Mouse (Mus musculus) lung, postnatal 0 days (tissue): ENCODE measurements around the gene Erg.

ENCODE experiments used
- CTCF ChIP-seq: IDR thresholded peaks from 2 replicates; pipeline ENCODE4 v1.5.1; 2016; ENCODE audit warnings: antibody characterized with exemption, mild to moderate bottlenecking
- EP300 ChIP-seq: IDR thresholded peaks from 2 replicates; pipeline ENCODE4 v1.6.1; 2016; ENCODE audit warnings: antibody characterized with exemption, mild to moderate bottlenecking, control low read depth

GRCm38 (mm10) chr16:95579289-95579688, 7.1 kb downstream of the Erg start:
- TF ChIP-seq EP300 = no peak
- no peak for TF ChIP-seq CTCF
